Mouse (Mus musculus): ENCODE data around the gene Rsbn1l. TPM values are rescaled to one million over a fixed set of nuclear protein-coding genes. Genes with fewer than 3 reads are reported as not detected.

Gene Rsbn1l
- polyA plus RNA-seq, 1 experiment from 2014 or later: 7.2 TPM

DNA sequence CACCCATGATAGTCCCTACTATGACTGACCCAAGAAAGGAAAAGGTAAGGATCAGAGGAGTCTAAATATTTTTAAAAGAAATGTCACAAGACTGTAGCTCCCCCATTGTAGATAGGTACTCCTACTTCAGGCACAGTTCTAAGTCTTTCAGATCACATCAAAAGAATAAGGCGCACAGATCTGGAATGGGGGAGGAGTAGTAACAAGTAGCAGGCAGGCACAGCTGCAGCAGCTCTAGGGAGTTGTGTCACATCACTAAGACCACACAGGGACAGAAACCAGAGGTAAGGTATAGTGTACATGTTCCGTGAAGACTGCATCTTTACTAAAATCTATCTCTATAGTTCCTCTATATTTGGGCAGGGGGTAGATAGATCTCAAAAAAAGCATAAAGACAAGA, 44.5 kb downstream of the Rsbn1l start:
- Histone ChIP-seq H3K4me2 (ENCODE audit: low read depth, low read length, severe bottlenecking) (no peak overlapping the region), H3K9ac (ENCODE audit: low read length) (no peak overlapping the region), H3K4me1 (replicated peaks; ENCODE audit: control insufficient read depth, insufficient read depth, low read length) (no peaks in the 10 kb centered on the region), H3K9me3 (ENCODE audit: control insufficient read depth, low read length) (no peaks in the 10 kb centered on the region), H3K27me3 (ENCODE audit: control insufficient read depth, insufficient read depth, low read length) (no peaks in the 10 kb centered on the region), H3K4me3 (ENCODE audit: low read depth, low read length) (no peak overlapping the region), H3K27ac (ENCODE audit: low read depth, low read length) (no peak overlapping the region), H3K36me3 (ENCODE audit: control insufficient read depth, insufficient read depth, low read length) (no peaks in the 10 kb centered on the region)
- no peak for DNase-seq (ENCODE audit: low spot score)
- WGBS: 89% methylated on average over 2 of the region's 2 CpGs
- ATAC-seq (replicated peaks; ENCODE audit: low FRiP score): no peak

DNA sequence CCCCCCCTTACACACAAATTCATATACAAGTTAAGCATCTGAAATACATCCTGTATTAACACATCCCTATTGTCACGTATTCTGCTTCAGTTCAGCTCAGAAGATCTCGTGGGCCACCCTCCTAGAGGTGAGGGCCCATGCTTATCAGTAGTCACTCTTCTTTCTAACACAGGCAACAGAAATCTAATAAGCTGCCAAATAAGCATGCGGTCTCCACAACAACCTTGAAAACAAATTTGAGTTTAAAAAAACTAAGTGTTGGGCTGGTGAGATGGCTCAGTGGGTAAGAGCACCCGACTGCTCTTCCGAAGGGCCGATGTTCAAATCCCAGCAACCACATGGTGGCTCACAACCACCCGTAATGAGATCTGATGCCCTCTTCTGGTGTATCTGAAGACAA, 50.0 kb downstream of the Rsbn1l start:
- WGBS: 95% methylated on average over 7 of the region's 7 CpGs
- no peaks in the 10 kb centered on the region for H3K9me3 ChIP-seq (ENCODE audit: control insufficient read depth, low read length)

DNA sequence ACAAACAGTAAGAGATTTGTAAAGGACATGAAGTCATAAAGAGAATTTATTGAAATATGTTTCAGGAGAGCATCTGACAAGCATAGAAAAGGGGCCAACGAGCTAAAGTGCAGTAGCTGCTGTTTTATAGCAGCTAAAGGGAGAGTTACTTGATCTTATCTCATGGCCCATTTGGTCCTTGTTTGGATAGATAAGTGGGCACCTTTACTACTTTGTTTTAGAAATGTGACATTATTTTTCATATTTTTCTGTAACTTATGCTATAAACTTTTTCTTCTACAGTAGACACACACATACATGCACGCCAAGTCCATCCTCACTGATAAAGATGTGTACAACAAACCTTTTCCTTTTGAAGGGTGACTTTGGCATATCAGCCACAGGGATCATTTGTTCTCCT, 50.8 kb downstream of the Rsbn1l start:
- Histone ChIP-seq H3K9ac (ENCODE audit: low read length) (no peak overlapping the region), H3K27me3 (ENCODE audit: control insufficient read depth, insufficient read depth, low read length) (no peaks in the 10 kb centered on the region), H3K9me3 (ENCODE audit: control insufficient read depth, low read length) (no peaks in the 10 kb centered on the region), H3K36me3 (ENCODE audit: control insufficient read depth, insufficient read depth, low read length) (no peaks in the 10 kb centered on the region; the same call in 1 of the 2 replicates), H3K4me1 (replicated peaks; ENCODE audit: control insufficient read depth, insufficient read depth, low read length) (no peaks in the 10 kb centered on the region), H3K4me2 (ENCODE audit: low read depth, low read length, severe bottlenecking) (no peak overlapping the region), H3K4me3 (ENCODE audit: low read depth, low read length) (no peak overlapping the region), H3K27ac (ENCODE audit: low read depth, low read length) (no peak overlapping the region)
- no peak for ATAC-seq (replicated peaks; ENCODE audit: low FRiP score)
- no peak for DNase-seq (ENCODE audit: low spot score)
- WGBS: 94% methylated on average over 2 of the region's 2 CpGs

More for the DNA sequence above, 50.0 kb downstream of the Rsbn1l start:
- Histone ChIP-seq H3K27ac (ENCODE audit: low read depth, low read length) (no peak overlapping the region), H3K27me3 (ENCODE audit: control insufficient read depth, insufficient read depth, low read length) (no peaks in the 10 kb centered on the region), H3K4me1 (replicated peaks; ENCODE audit: control insufficient read depth, insufficient read depth, low read length) (no peaks in the 10 kb centered on the region), H3K4me3 (ENCODE audit: low read depth, low read length) (no peak overlapping the region), H3K4me2 (ENCODE audit: low read depth, low read length, severe bottlenecking) (no peak overlapping the region), H3K36me3 (ENCODE audit: control insufficient read depth, insufficient read depth, low read length) (no peaks in the 10 kb centered on the region; the same call in 1 of the 2 replicates), H3K9ac (ENCODE audit: low read length) (no peak overlapping the region)
- no peak for DNase-seq (ENCODE audit: low spot score)
- no peak for ATAC-seq (replicated peaks; ENCODE audit: low FRiP score)

DNA sequence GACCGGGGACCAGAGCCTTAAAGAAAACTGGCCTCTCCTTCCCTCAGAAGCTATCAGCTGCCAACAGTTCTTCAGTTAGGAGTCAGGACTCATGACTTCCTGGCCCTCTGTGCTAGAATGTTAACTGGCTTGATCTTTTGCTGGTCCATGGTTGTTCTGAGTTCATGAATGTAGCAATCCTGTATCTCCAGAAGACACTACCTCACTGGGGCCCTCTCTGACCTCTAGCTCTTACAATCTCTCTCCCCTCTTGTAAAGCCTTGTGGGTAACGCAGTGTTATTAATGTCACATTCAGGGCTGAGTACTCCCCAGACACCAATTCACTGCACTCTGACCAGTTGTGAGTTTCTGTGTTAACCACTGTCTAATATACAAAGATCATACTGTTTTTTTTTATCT, 51.6 kb downstream of the Rsbn1l start:
- 95% methylated on average over 2 of the region's 2 CpGs for WGBS

DNA sequence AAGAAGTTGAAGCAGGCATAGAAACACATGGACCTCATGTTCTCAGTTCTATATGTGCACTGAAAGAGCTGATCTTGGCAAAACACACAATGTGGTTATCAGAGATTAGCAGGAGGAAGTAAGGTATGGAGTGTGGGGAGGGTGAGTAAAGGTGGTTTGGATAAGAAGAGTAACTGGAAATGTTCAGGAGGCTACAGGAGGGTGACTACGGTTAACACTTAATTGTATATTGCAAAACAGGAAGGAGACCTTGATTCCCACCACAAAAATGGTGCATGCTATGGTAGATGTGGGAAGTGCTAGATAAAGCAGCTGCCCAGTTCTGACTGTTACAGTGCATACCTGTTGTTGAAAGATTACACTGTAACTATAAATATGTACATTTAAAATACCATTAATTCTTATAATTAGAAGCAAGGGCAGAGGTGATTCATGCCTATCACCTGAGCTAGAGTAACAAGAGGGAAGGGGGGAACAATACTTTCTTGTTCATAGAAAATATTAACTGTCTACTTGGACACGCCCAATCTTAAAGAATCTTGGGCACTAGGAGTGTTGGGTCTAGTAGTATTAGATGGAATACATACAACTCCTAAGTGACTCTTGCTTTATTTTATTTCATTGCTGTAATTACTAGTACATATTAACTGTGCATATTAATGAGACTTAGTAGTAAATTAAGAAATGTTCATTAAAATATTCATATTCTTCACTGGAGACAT, 58.6 kb downstream of the Rsbn1l start:
- Histone ChIP-seq H3K36me3 (ENCODE audit: control insufficient read depth, insufficient read depth, low read length) (no peaks in the 10 kb centered on the region; the same call in 1 of the 2 replicates), H3K9ac (ENCODE audit: low read length) (no peak overlapping the region), H3K27me3 (ENCODE audit: control insufficient read depth, insufficient read depth, low read length) (no peaks in the 10 kb centered on the region), H3K4me1 (replicated peaks; ENCODE audit: control insufficient read depth, insufficient read depth, low read length) (no peaks in the 10 kb centered on the region), H3K4me3 (ENCODE audit: low read depth, low read length) (no peak overlapping the region), H3K9me3 (ENCODE audit: control insufficient read depth, low read length) (no peaks in the 10 kb centered on the region), H3K4me2 (ENCODE audit: low read depth, low read length, severe bottlenecking) (no peak overlapping the region), H3K27ac (ENCODE audit: low read depth, low read length) (no peak overlapping the region)
- no peak for ATAC-seq (replicated peaks; ENCODE audit: low FRiP score)
- no peak for DNase-seq (ENCODE audit: low spot score)
- WGBS: 94% methylated on average over 2 of the region's 2 CpGs

More for the DNA sequence above, 51.6 kb downstream of the Rsbn1l start:
- ATAC-seq (replicated peaks; ENCODE audit: low FRiP score) (no peak), DNase-seq (ENCODE audit: low spot score) (no peak)
- no peaks in the 10 kb centered on the region for H3K4me1 ChIP-seq (replicated peaks; ENCODE audit: control insufficient read depth, insufficient read depth, low read length)
- no peak overlapping the region for H3K27ac ChIP-seq (ENCODE audit: low read depth, low read length)
- H3K4me2 ChIP-seq (ENCODE audit: low read depth, low read length, severe bottlenecking): no peak overlapping the region
- no peaks in the 10 kb centered on the region for H3K27me3 ChIP-seq (ENCODE audit: control insufficient read depth, insufficient read depth, low read length)
- H3K9ac ChIP-seq (ENCODE audit: low read length): no peak overlapping the region
- no peak overlapping the region for H3K4me3 ChIP-seq (ENCODE audit: low read depth, low read length)
- no peaks in the 10 kb centered on the region for H3K9me3 ChIP-seq (ENCODE audit: control insufficient read depth, low read length)
- no peaks in the 10 kb centered on the region; the same call in 1 of the 2 replicates for H3K36me3 ChIP-seq (ENCODE audit: control insufficient read depth, insufficient read depth, low read length)

DNA sequence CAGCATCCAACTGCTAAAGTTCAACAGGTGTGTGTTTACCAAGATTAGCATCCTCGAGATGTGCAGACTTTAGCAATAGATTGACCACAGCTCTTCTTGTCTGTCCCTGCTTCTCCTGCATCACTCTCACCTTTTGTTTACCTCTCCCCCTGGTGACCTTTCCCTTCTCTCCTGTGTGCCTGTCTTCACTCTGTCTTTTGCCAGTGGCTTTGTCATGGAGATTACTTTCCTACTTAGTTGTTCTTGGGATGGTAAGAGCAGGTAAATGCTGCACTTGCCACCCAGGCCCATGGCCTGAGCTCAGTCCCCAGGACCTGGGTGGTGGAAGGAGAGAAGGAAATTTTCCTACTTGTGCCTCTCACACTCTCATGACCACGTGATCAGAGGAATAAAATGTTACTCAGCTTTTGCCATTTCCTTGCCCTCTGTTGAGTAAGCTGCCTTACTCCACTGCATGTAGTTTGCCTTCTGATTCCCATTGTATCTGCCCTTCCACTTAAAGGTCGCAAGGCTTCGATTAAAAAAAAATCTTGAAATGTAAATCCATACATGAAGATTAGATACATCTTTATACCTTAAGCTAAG, 72.1 kb downstream of the Rsbn1l start:
- no peaks in the 10 kb centered on the region; the same call in 1 of the 2 replicates for H3K36me3 ChIP-seq (ENCODE audit: control insufficient read depth, insufficient read depth, low read length)
- 83% methylated on average over 4 of the region's 4 CpGs for WGBS
- no peak for DNase-seq (ENCODE audit: low spot score)
- no peak overlapping the region for H3K27ac ChIP-seq (ENCODE audit: low read depth, low read length)
- H3K4me2 ChIP-seq (ENCODE audit: low read depth, low read length, severe bottlenecking): peak overlapping the region; percentile 19; the same call in 1 of the 2 replicates
- ATAC-seq (replicated peaks; ENCODE audit: low FRiP score): no peak
- H3K27me3 ChIP-seq (ENCODE audit: control insufficient read depth, insufficient read depth, low read length): no peaks in the 10 kb centered on the region
- H3K4me1 ChIP-seq (replicated peaks; ENCODE audit: control insufficient read depth, insufficient read depth, low read length): peaks cover 5% of the 10 kb centered on the region; the same call in 1 of the 2 replicates
- no peaks in the 10 kb centered on the region for H3K9me3 ChIP-seq (ENCODE audit: control insufficient read depth, low read length)
- H3K9ac ChIP-seq (ENCODE audit: low read length): no peak overlapping the region; the same call in 1 of the 2 replicates
- no peak overlapping the region for H3K4me3 ChIP-seq (ENCODE audit: low read depth, low read length)

DNA sequence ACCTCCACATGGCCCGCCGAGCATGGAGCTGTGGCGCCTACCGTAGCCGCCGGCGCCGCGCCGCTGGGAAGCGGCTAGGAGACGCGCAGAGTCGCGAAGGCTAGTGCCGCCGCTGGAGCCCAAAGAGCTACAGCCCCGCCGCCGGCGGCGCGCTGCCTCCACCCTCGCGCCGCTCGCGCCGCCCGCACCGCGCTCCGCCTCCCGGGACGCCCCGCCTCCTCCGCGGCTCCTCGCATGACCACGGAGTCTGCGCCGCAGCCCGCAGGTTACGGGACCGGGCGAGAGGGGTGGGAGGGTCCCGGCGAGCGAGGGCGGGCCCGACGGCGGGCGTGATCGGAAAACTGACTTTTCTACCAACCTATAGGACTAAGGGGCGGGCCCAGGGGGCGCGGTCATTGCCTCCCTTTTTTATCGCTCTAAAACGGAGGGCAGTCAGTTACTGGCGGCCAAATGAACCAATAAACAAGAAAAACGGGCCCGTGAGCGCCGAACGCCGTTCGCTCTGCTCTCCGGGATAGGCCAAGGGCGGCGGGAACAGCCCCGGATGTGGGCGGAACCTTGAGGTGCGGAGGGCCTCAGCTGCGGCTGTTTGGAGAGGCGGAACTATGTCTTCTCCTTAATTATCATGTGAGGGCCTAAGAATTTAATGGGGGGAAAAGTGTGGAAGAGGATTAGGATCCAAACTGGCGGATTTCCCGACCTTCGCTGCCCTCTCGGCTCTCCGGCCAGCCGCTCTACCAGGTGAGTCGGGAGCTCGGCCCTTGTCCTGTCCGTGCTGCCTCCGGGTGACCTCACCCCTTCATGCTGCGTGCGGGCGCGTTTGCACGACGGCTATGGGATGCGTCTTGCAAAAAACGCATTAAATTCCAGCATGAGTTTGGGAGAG, 74.0 kb downstream of the Rsbn1l start, which contains the start of the genes Phtf2 and Tmem60:
Phtf2 (minus strand) TSS at position 210 of the 886 bp plus-strand sequence.
Tmem60 (plus strand) TSS at position 277 of the 886 bp plus-strand sequence.
- Histone ChIP-seq H3K27me3 (ENCODE audit: control insufficient read depth, insufficient read depth, low read length) (no peaks in the 10 kb centered on the region), H3K9ac (ENCODE audit: low read length) (peak within 1 kb of the TSS; percentile 92), H3K4me3 (ENCODE audit: low read depth, low read length) (peak within 1 kb of the TSS; percentile 83), H3K27ac (ENCODE audit: low read depth, low read length) (peak within 1 kb of the TSS; percentile 92), H3K4me2 (ENCODE audit: low read depth, low read length, severe bottlenecking) (peak within 1 kb of the TSS; percentile 65), H3K36me3 (ENCODE audit: control insufficient read depth, insufficient read depth, low read length) (no peaks in the 10 kb centered on the region; the same call in 1 of the 2 replicates), H3K4me1 (replicated peaks; ENCODE audit: control insufficient read depth, insufficient read depth, low read length) (peaks cover 5% of the 10 kb centered on the region; the same call in 1 of the 2 replicates), H3K9me3 (ENCODE audit: control insufficient read depth, low read length) (no peaks in the 10 kb centered on the region)
- ATAC-seq (replicated peaks; ENCODE audit: low FRiP score): peak; percentile 99
- DNase-seq (ENCODE audit: low spot score): peak; percentile 99
- under 1% methylated on average over 74 of the region's 94 CpGs for WGBS
